ENCODE assay signal across 8 mouse cellular contexts in the genomic region with DNA sequence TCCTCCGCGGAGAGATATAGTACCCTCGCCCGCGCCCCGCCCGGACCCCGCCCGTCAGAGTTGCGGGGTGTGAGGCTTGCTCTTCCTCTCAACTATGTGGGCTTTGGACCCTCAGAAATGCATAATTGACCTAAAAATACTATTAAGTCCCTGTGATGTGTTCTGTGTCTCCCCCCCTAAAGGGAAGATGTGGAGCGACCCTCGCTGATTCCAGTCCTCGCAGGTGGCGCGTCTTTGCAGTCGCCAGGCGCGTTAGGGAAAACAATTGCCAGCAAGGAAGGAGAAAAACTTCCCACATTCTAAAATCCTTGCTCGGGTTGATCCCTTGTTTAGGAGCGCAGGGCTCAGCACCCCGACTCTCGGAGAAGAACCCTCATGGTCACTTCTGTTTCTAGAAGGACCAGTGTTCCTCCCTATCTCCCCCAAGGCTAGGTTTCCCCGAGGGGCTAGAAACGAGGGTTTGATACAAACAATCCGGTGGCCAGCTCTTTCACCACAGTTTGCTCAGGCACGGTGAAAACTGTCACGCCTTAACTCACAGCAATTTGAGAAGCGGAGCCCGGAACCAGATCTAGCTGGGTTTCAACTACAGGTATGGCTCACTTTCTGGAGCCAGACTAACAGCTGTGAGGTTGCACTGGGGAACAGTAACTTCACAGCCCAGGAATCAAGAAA. TPM values are rescaled to one million over a fixed set of nuclear protein-coding genes. Genes with fewer than 3 reads are reported as not detected.
A peak's percentile ranks its signal among the peaks of the same experiment; 100 is the strongest.
DNase-seq lines count a peak whose midpoint lies in the region; ATAC-seq and TF ChIP-seq lines count a peak whose summit lies in the region.

No protein-coding gene starts in this region.

- peak in 1 of 2 experiments; percentile 25; a peak in 1 of 4 replicates for TF ChIP-seq POLR2A in MEL (IDR thresholded peaks at IDR 0.05; ENCODE audit: control insufficient read depth in 1 of 2, insufficient read depth in 1 of 2, low read depth in 1 of 2, low read length in 2 of 2, poor library complexity in 1 of 2)

- no peaks in the 10 kb centered on the region for H3K27me3 ChIP-seq in MEL (ENCODE audit: control insufficient read depth in 1 of 2, insufficient read depth in 2 of 2, low read length in 2 of 2)
- no peaks in the 10 kb centered on the region for H3K27me3 ChIP-seq in forebrain, embryonic 12.5 days
- no peaks in the 10 kb centered on the region for H3K27me3 ChIP-seq in lung, embryonic 14.5 days (ENCODE audit: insufficient read depth, low read length)
- no peaks in the 10 kb centered on the region for H3K27me3 ChIP-seq in stomach, postnatal 0 days (ENCODE audit: control insufficient read depth, insufficient read depth, low read length)

- WGBS in forebrain, embryonic 12.5 days: 3% methylated on average over 29 of the region's 29 CpGs
- WGBS in lung, embryonic 14.5 days: 2% methylated on average over 29 of the region's 29 CpGs
- 1% methylated on average over 29 of the region's 29 CpGs for WGBS in stomach, postnatal 0 days

- H3K9me3 ChIP-seq in MEL (replicated peaks; ENCODE audit: insufficient read depth, low read length): no peaks in the 10 kb centered on the region
- H3K9me3 ChIP-seq in forebrain, embryonic 12.5 days: no peaks in the 10 kb centered on the region
- H3K9me3 ChIP-seq in lung, embryonic 14.5 days (ENCODE audit: low read depth, low read length): no peaks in the 10 kb centered on the region
- H3K9me3 ChIP-seq in stomach, postnatal 0 days (ENCODE audit: control insufficient read depth, low read length): no peaks in the 10 kb centered on the region

- H3K79me2 ChIP-seq in MEL (ENCODE audit: control insufficient read depth, insufficient read depth, low read length, poor library complexity): no peaks in the 10 kb centered on the region; the same call in 1 of the 2 replicates

- peak overlapping the region; percentile 77 for H3K4me2 ChIP-seq in forebrain, embryonic 12.5 days
- H3K4me2 ChIP-seq in lung, embryonic 14.5 days: peak overlapping the region; percentile 90
- H3K4me2 ChIP-seq in stomach, postnatal 0 days (replicated peaks; ENCODE audit: low read depth): peak overlapping the region; percentile 95

- peak overlapping the region; percentile 64 for H3K27ac ChIP-seq in MEL (ENCODE audit: control insufficient read depth, low read depth, low read length)
- peak overlapping the region; percentile 99 for H3K27ac ChIP-seq in forebrain, embryonic 12.5 days
- peak overlapping the region; percentile 90 for H3K27ac ChIP-seq in lung, embryonic 14.5 days (ENCODE audit: low read depth)
- peak overlapping the region; percentile 99 for H3K27ac ChIP-seq in stomach, postnatal 0 days (replicated peaks)

- no peak for TF ChIP-seq EP300 in MEL (IDR thresholded peaks at IDR 0.05; ENCODE audit: low read depth in 1 of 2, low read length in 2 of 2)
- peak; percentile 4 for TF ChIP-seq EP300 in stomach, postnatal 0 days (optimal IDR thresholded peaks at IDR 0.05)

- peaks cover 10 to 23% of the 10 kb centered on the region in 2 experiments for H3K4me1 ChIP-seq in MEL (ENCODE audit: control insufficient read depth in 1 of 2, insufficient read depth in 2 of 2, low read length in 2 of 2)
- peaks cover 18% of the 10 kb centered on the region; the same call in 1 of the 2 replicates for H3K4me1 ChIP-seq in forebrain, embryonic 12.5 days
- peaks cover 8% of the 10 kb centered on the region; the same call in 1 of the 2 replicates for H3K4me1 ChIP-seq in lung, embryonic 14.5 days (ENCODE audit: insufficient read depth)
- H3K4me1 ChIP-seq in stomach, postnatal 0 days (replicated peaks; ENCODE audit: control insufficient read depth, insufficient read depth): no peaks in the 10 kb centered on the region

- H3K9ac ChIP-seq in MEL (ENCODE audit: control insufficient read depth, low read depth, low read length, poor library complexity, severe bottlenecking): peak overlapping the region; percentile 92
- peak overlapping the region; percentile 73 for H3K9ac ChIP-seq in forebrain, embryonic 12.5 days
- H3K9ac ChIP-seq in lung, embryonic 14.5 days: peak overlapping the region; percentile 70
- H3K9ac ChIP-seq in stomach, postnatal 0 days (ENCODE audit: low read length): peak overlapping the region; percentile 66

- no peak for TF ChIP-seq RAD21 in MEL (IDR thresholded peaks at IDR 0.05; ENCODE audit: low read depth, low read length)

- intact Hi-C loops in gastrocnemius, postnatal 14 days (cut with DNase I; ENCODE audit: low total_unique reads): no loop called here

- TF ChIP-seq CTCF in MEL (IDR thresholded peaks at IDR 0.05 in 2 of 3, conservative IDR thresholded peaks at IDR 0.05 in 1 of 3; ENCODE audit: control insufficient read depth in 1 of 3, insufficient read depth in 1 of 3, low read depth in 2 of 3, low read length in 3 of 3, poor library complexity in 1 of 3, severe bottlenecking in 1 of 3): no peak
- no peak for TF ChIP-seq CTCF in lung, embryonic 14.5 days (IDR thresholded peaks at IDR 0.05; ENCODE audit: low read depth)
- no peak for TF ChIP-seq CTCF in stomach, postnatal 0 days (IDR thresholded peaks at IDR 0.05; ENCODE audit: low read depth)

- peak overlapping the region; percentile 70 to 78 for H3K4me3 ChIP-seq in MEL (ENCODE audit: control insufficient read depth in 1 of 2, insufficient read depth in 1 of 2, low read depth in 2 of 2, low read length in 2 of 2)
- peak overlapping the region; percentile 62 for H3K4me3 ChIP-seq in forebrain, embryonic 12.5 days (replicated peaks)
- peak overlapping the region; percentile 63 for H3K4me3 ChIP-seq in lung, embryonic 14.5 days (ENCODE audit: low read depth, low read length)
- H3K4me3 ChIP-seq in stomach, postnatal 0 days (ENCODE audit: low read depth, low read length): peak overlapping the region; percentile 68

- H3K36me3 ChIP-seq in MEL (ENCODE audit: control insufficient read depth in 1 of 2, insufficient read depth in 2 of 2, low read length in 2 of 2): peaks cover 0 to 26% of the 10 kb centered on the region in 2 experiments; a peak in 2 of 4 replicates
- H3K36me3 ChIP-seq in forebrain, embryonic 12.5 days (replicated peaks): no peaks in the 10 kb centered on the region
- H3K36me3 ChIP-seq in lung, embryonic 14.5 days (ENCODE audit: insufficient read depth): no peaks in the 10 kb centered on the region
- H3K36me3 ChIP-seq in stomach, postnatal 0 days (ENCODE audit: control insufficient read depth, insufficient read depth, low read length): no peaks in the 10 kb centered on the region

- DNase-seq in gastrocnemius, adult 18-20 months (ENCODE audit: low spot score): peak; percentile 52
- no peak for DNase-seq in gastrocnemius, postnatal 14 days
- DNase-seq in MEL (ENCODE audit: low read depth, low spot score): no peak
- peak; percentile 62 for DNase-seq in kidney, adult 18-20 months
- DNase-seq in lung, embryonic 14.5 days: peak; percentile 56
- DNase-seq in stomach, postnatal 0 days (ENCODE audit: low spot score): peak; percentile 50
- no peak for DNase-seq in frontal cortex, postnatal 25 days (ENCODE audit: low spot score in 2 of 2)

- ATAC-seq in forebrain, embryonic 12.5 days (ENCODE audit: low FRiP score): 0 out of 2 replicates have a peak, but pooled peaks have one; percentile 2
- peak; percentile 5 for ATAC-seq in lung, embryonic 14.5 days (ENCODE audit: insufficient read depth)
- ATAC-seq in stomach, postnatal 0 days (ENCODE audit: low FRiP score, low TSS enrichment): peak; percentile 0; the same call in 1 of the 2 replicates

TF ChIP-seq in MEL, 35 proteins besides CTCF, POLR2A, EP300 and RAD21:
- TF ChIP-seq TBP (IDR thresholded peaks at IDR 0.05; ENCODE audit: low read depth, low read length) (peak; percentile 36), HCFC1 (IDR thresholded peaks at IDR 0.05; ENCODE audit: low read depth, low read length) (no peak), MAZ (IDR thresholded peaks at IDR 0.05; ENCODE audit: low read depth, low read length) (no peak; the same call in none of the 2 replicates), ZNF384 (IDR thresholded peaks at IDR 0.05; ENCODE audit: low read depth, low read length) (no peak), UBTF (IDR thresholded peaks at IDR 0.05; ENCODE audit: borderline replicate concordance, insufficient read depth, low read depth, low read length) (0 out of 2 replicates have a peak, but pooled peaks have one; percentile 38)

RNA-seq across cellular contexts. Expression of a gene that starts 11.3 kb away (rescaled TPM):
- total RNA-seq in gastrocnemius, adult 18-20 months (2021): 100 to 1,000 TPM; 568 to 588 TPM
- 100 to 1,000 TPM; 380 to 427 TPM for total RNA-seq in gastrocnemius, postnatal 14 days (2021)
- 602 and 651 TPM in 2 replicates for total RNA-seq in MEL (2012; rRNA removed)
- 1,000 to 10,000 TPM in 1 of 2 experiments, 100 to 1,000 TPM in 1; 524 to 3,339 TPM for polyA plus RNA-seq in MEL (2012; ENCODE audit: insufficient read depth in 1 of 2, insufficient read length in 2 of 2, low read depth in 1 of 2, low replicate concordance in 2 of 2, missing spikeins in 1 of 2)
- 1,646 and 1,801 TPM in 2 replicates for polyA plus RNA-seq in forebrain, embryonic 12.5 days (2016; fragmentation: Nextera tagmentation; extraction: Ambion mirVana)
- 1,610 and 1,758 TPM in 2 replicates for polyA plus RNA-seq in lung, embryonic 14.5 days (2014; fragmentation: Nextera tagmentation; extraction: Ambion mirVana)
- polyA plus RNA-seq in stomach, postnatal 0 days (2015; fragmentation: Nextera tagmentation; extraction: Ambion mirVana): 1,956 and 2,116 TPM in 2 replicates

RNA-seq across cellular contexts. Expression of a gene that starts 28.4 kb away (rescaled TPM):
- total RNA-seq in gastrocnemius, adult 18-20 months (2021): 1 to 10 TPM; 7.5 to 7.8 TPM
- total RNA-seq in gastrocnemius, postnatal 14 days (2021): 1 to 10 TPM; 7.7 to 9.7 TPM
- total RNA-seq in MEL (2012; rRNA removed): 16.5 and 17.7 TPM in 2 replicates
- polyA plus RNA-seq in MEL (2012; ENCODE audit: insufficient read depth in 1 of 2, insufficient read length in 2 of 2, low read depth in 1 of 2, low replicate concordance in 2 of 2, missing spikeins in 1 of 2): 10 to 100 TPM in 1 of 2 experiments, not detected in 1; 17.2 TPM
- 14.9 and 16.8 TPM in 2 replicates for polyA plus RNA-seq in forebrain, embryonic 12.5 days (2016; fragmentation: Nextera tagmentation; extraction: Ambion mirVana)
- 14.5 and 16.7 TPM in 2 replicates for polyA plus RNA-seq in lung, embryonic 14.5 days (2014; fragmentation: Nextera tagmentation; extraction: Ambion mirVana)
- polyA plus RNA-seq in stomach, postnatal 0 days (2015; fragmentation: Nextera tagmentation; extraction: Ambion mirVana): 5.9 and 6.9 TPM in 2 replicates

Comparison
In these comparisons a context has a peak if more than half of its experiments do, and no peak if none do; other contexts are left out.
1. DNase-seq: peak in gastrocnemius, adult 18-20 months (single experiment), kidney, adult 18-20 months (single experiment), lung, embryonic 14.5 days (single experiment) and stomach, postnatal 0 days (single experiment); none in gastrocnemius, postnatal 14 days (single experiment), MEL (single experiment) and frontal cortex, postnatal 25 days (0 of 2).
2. Peak in every context shown above with its lines, with median percentiles within 50 percentile points of each other: H3K27ac ChIP-seq, H3K4me3 ChIP-seq, H3K9ac ChIP-seq, ATAC-seq and H3K4me2 ChIP-seq.